ENCODE assay signal across 19 mouse cellular contexts in genomic region chr3:103851882-103852281, GRCm38 (mm10). TPM values are rescaled to one million over a fixed set of nuclear protein-coding genes. Genes with fewer than 3 reads are reported as not detected.
DNase-seq lines count a peak whose midpoint lies in the region; TF ChIP-seq lines count a peak whose summit lies in the region.
"Had no signal": no experiment of that assay in that cellular context is flagged by ENCODE, and none has a peak within 500 bp of the region (broad histone marks: within the 10 kb centered on the region; RNA-seq: fewer than 3 reads in every experiment).

No protein-coding gene starts in this region.

- 84% methylated on average over 8 of the region's 8 CpGs for WGBS in olfactory bulb, adult 2 months

- H3K27ac ChIP-seq in layer of hippocampus, adult 2 months, result peak overlapping the region; percentile 88
- peak overlapping the region; percentile 64; the same call in 1 of the 2 replicates for H3K27ac ChIP-seq in olfactory bulb, adult 2 months (ENCODE audit: insufficient read depth, low read depth, low read length)
- H3K27ac ChIP-seq: embryonic facial prominence, embryonic 12.5 days; forebrain, embryonic 13.5 days; heart, embryonic 10.5 days; liver, embryonic 12.5 days had no signal

- H3K4me3 ChIP-seq in layer of hippocampus, adult 2 months, result no peak overlapping the region
- no peak overlapping the region for H3K4me3 ChIP-seq in olfactory bulb, adult 2 months (ENCODE audit: insufficient read depth, low read depth, low read length)
- H3K4me3 ChIP-seq: embryonic facial prominence, embryonic 12.5 days; erythroblast, embryonic 14.5 days; forebrain, embryonic 13.5 days; heart, embryonic 10.5 days; liver, embryonic 12.5 days had no signal

- DNase-seq in layer of hippocampus, adult 2 months (ENCODE audit: low spot score in 2 of 2), result no peak
- DNase-seq in layer of hippocampus, postnatal 36 days, result no peak
- DNase-seq in cerebellum, adult 11 months, result peak; percentile 46
- DNase-seq in cerebellum, postnatal 10 days, result peak; percentile 44 to 60
- DNase-seq in heart, adult 11 months, result no peak
- DNase-seq in neural tube, embryonic 10.5 days (ENCODE audit: extremely low spot score, low spot score), result no peak
- DNase-seq in gastrocnemius, adult 18-20 months (ENCODE audit: low spot score), result no peak
- DNase-seq: gastrocnemius, postnatal 25 days had no signal

- peaks cover 3% of the 10 kb centered on the region; the same call in 1 of the 2 replicates for H3K4me1 ChIP-seq in olfactory bulb, adult 2 months (ENCODE audit: control insufficient read depth, insufficient read depth, low read length)
- H3K4me1 ChIP-seq: embryonic facial prominence, embryonic 12.5 days; forebrain, embryonic 13.5 days; heart, embryonic 10.5 days; liver, embryonic 12.5 days had no signal

- TF ChIP-seq POLR2A in olfactory bulb, adult 2 months (IDR thresholded peaks at IDR 0.05; ENCODE audit: insufficient read depth, low read depth, low read length), result no peak

- no peak for TF ChIP-seq CTCF in layer of hippocampus, adult 2 months (conservative IDR thresholded peaks at IDR 0.05)
- TF ChIP-seq CTCF in olfactory bulb, adult 2 months (IDR thresholded peaks at IDR 0.05; ENCODE audit: insufficient read depth, low read depth, low read length), result no peak

RNA-seq across cellular contexts. Expression of gene Ptpn22, which starts 7.7 kb away (rescaled TPM):
- total RNA-seq in layer of hippocampus, adult 2 months (2021), result 1 to 10 TPM in 1 of 2 experiments, under 1 TPM in 1; 0.88 to 2.0 TPM
- total RNA-seq in layer of hippocampus, postnatal 36 days (2021), result 1 to 10 TPM; 1.1 to 1.6 TPM
- not detected in 2 replicates for polyA plus RNA-seq in olfactory bulb, adult 2 months (2012; ENCODE audit: insufficient read depth, insufficient read length, low replicate concordance, missing spikeins)
- total RNA-seq in gastrocnemius, adult 18-20 months (2021), result under 1 TPM; 0.17 to 0.25 TPM
- polyA plus RNA-seq: erythroblast, embryonic 14.5 days; hindbrain, embryonic 11.5 days had no signal

RNA-seq across cellular contexts. Expression of gene Bcl2l15, which starts 19.5 kb away (rescaled TPM):
- 1 to 10 TPM; 1.5 to 2.0 TPM for total RNA-seq in layer of hippocampus, adult 2 months (2021)
- 1 to 10 TPM; 1.5 to 2.1 TPM for total RNA-seq in layer of hippocampus, postnatal 36 days (2021)
- not detected in 2 replicates for polyA plus RNA-seq in olfactory bulb, adult 2 months (2012; ENCODE audit: insufficient read depth, insufficient read length, low replicate concordance, missing spikeins)
- under 1 TPM in 1 of 2 experiments, not detected in 1; 0.55 TPM for total RNA-seq in gastrocnemius, adult 18-20 months (2021)
- polyA plus RNA-seq: embryonic facial prominence, embryonic 12.5 days; kidney, embryonic 14.5 days; limb, embryonic 11.5 days; lung, adult 2 months had no signal

RNA-seq across cellular contexts. Expression of gene Gm43064, which starts 42.5 kb away (rescaled TPM):
- under 1 TPM; 0.27 to 0.31 TPM for total RNA-seq in layer of hippocampus, adult 2 months (2021)
- under 1 TPM; 0.25 to 0.58 TPM for total RNA-seq in layer of hippocampus, postnatal 36 days (2021)
- polyA plus RNA-seq in olfactory bulb, adult 2 months (2012; ENCODE audit: insufficient read depth, insufficient read length, low replicate concordance, missing spikeins), result not detected in 2 replicates
- under 1 TPM in 1 of 2 experiments, not detected in 1; 0.14 TPM for total RNA-seq in gastrocnemius, adult 18-20 months (2021)
- total RNA-seq: megakaryocyte-erythroid progenitor cell, adult 5-6 weeks had no signal
- polyA plus RNA-seq: forebrain, embryonic 13.5 days; heart, embryonic 10.5 days; lung, adult 2 months had no signal

RNA-seq across cellular contexts. Expression of gene Ap4b1, which starts 42.6 kb away (rescaled TPM):
- total RNA-seq in layer of hippocampus, adult 2 months (2021), result 10 to 100 TPM; 12.7 to 13.3 TPM
- 10 to 100 TPM; 11.7 to 12.8 TPM for total RNA-seq in layer of hippocampus, postnatal 36 days (2021)
- not detected in 2 replicates for polyA plus RNA-seq in olfactory bulb, adult 2 months (2012; ENCODE audit: insufficient read depth, insufficient read length, low replicate concordance, missing spikeins)
- total RNA-seq in gastrocnemius, adult 18-20 months (2021), result 1 to 10 TPM; 9.1 to 9.7 TPM

RNA-seq across cellular contexts. Expression of gene Dclre1b, which starts 42.6 kb away (rescaled TPM):
- total RNA-seq in layer of hippocampus, adult 2 months (2021), result 1 to 10 TPM; 9.8 to 10.0 TPM
- 10 to 100 TPM in 1 of 2 experiments, 1 to 10 TPM in 1; 5.9 to 14.0 TPM for total RNA-seq in layer of hippocampus, postnatal 36 days (2021)
- not detected in 2 replicates for polyA plus RNA-seq in olfactory bulb, adult 2 months (2012; ENCODE audit: insufficient read depth, insufficient read length, low replicate concordance, missing spikeins)
- total RNA-seq in gastrocnemius, adult 18-20 months (2021), result 1 to 10 TPM; 4.3 to 5.5 TPM

Comparison
In these comparisons a context has a peak if more than half of its experiments do, and no peak if none do; other contexts are left out.
1. DNase-seq: peak in cerebellum, adult 11 months (single experiment) and cerebellum, postnatal 10 days (2 of 2); none in layer of hippocampus, adult 2 months (0 of 2), layer of hippocampus, postnatal 36 days (0 of 2), heart, adult 11 months (single experiment), neural tube, embryonic 10.5 days (single experiment) and gastrocnemius, adult 18-20 months (single experiment).